Mouse (Mus musculus) liver, adult 2 months (tissue): ENCODE results near the gene R3hdm1.

Experiments used
- CTCF ChIP-seq: fragments of 200-500 bp; IDR thresholded peaks from 2 replicates; pipeline ENCODE4 v1.5.1; 2011; ENCODE audit warnings: low read depth, low read length, control low read depth
- POLR2A ChIP-seq: fragments of 200-500 bp; IDR thresholded peaks from 2 replicates; pipeline ENCODE4 v1.6.1; 2011; ENCODE audit warnings: low read length, control low read depth; ENCODE audit not compliant: insufficient read depth; ENCODE audit errors: extremely low read depth

GRCm38 (mm10) chr1:128285136-128285535 is 182.0 kb downstream of the R3hdm1 start:
- TF ChIP-seq CTCF (no peak), POLR2A (no peak)
